Mouse (Mus musculus): ENCODE results near the gene Ptf1a.

Gene Ptf1a

DNA sequence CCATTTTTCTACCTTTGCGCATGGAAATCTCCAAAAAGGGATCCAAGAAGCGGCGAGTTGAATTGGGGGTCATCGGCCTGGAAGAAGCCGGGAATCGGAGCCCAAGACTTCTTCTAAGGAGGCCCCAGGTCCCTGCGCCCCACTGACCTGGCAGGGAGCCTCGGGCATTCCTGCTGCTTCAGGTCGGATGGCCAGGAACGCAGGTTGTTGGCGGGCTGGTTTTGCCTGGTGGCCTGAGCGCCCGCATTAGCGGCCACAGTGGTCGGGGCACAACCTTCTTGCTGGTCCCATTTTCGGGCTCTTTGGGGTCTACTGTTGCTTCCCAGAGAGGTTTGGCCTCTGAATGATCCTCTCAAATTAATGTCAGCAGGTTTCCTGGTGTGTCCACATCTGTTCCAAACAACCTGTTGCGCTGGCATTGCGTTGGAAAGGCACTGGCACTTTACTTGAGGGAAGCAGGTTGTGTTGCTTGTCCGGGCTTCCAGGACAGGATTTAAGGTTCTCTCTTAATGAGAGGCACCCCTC is 7.1 kb downstream of the Ptf1a start:
- DNase-seq (ENCODE audit: extremely low read depth, low read depth, low spot score), result no peak

GRCm38 (mm10) chr2:19455228-19455627 is 9.8 kb downstream of the Ptf1a start:
- no peak for DNase-seq (ENCODE audit: extremely low read depth, low read depth, low spot score)

GRCm38 (mm10) chr2:19455857-19456482 is 10.5 kb downstream of the Ptf1a start:
- no peak for DNase-seq (ENCODE audit: extremely low read depth, low read depth, low spot score)

DNA sequence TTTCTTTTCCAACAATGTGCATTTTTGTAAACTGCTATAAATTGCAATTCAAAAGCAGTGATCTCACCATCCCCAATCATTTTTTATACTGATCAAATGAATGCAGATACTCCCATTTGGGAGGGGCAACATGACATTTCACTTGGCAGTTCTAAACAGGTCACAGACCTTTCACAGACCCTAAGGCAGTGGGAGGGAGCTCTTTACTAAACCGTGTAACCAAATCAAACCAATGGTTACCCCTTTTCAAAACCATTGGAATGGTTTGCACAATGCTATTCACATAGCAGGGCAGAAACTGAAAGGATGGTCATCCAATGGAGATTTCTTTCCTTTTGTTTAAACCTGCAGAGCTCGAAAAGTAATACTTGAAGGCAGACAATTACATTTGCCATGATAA is 13.3 kb downstream of the Ptf1a start:
- no peak for DNase-seq (ENCODE audit: extremely low read depth, low read depth, low spot score)

- no peak for DNase-seq (ENCODE audit: extremely low read depth, low read depth, low spot score)
Observed at GRCm38 (mm10) chr2:19461940-19462339, 16.5 kb downstream of the Ptf1a start.

DNA sequence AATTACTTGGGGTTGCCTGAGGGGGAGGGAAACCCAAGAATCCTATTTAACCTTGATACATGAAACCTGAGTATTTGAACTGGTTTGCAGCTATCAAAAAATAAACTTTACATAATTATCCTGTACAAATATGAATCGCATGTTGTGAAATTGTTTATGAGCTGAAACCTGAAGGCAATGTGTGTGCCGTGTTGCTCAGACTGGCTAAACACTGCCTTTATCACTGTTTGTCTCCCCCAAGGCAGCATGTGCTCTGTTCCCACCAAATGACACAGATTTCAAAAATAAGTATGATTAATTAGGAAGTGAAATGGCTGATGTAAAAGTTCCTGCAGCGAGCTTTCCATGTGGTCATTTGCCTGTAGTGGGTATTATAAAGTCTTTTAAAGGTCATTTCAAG is 44.8 kb downstream of the Ptf1a start:
- no peak for DNase-seq (ENCODE audit: extremely low read depth, low read depth, low spot score)
